Mouse (Mus musculus) adrenal gland, postnatal 36 days (tissue): ENCODE measurements around the gene Stab1. TPM values are rescaled to one million over a fixed set of nuclear protein-coding genes. Genes with fewer than 3 reads are reported as not detected.
A peak's percentile ranks its signal among the peaks of the same experiment; 100 is the strongest.

Experiments used
- DNase-seq, 2 experiments: peaks; one replicate each; pipeline ENCODE4 v3.0.0; 2021; ENCODE audit warnings: mixed read lengths in 1 of 2
- total RNA-seq, 2 experiments: library from RNA; stranded (reverse); gene quantifications; 2 replicates each; pipeline ENCODE4 v1.2.3; 2021

The Stab1 gene
- total RNA-seq, 2 experiments from 2014 or later: 61.7 to 88.5 TPM

- peak; percentile 87 to 88 for DNase-seq
Measured at GRCm38 (mm10) chr14:31194891-31195513, 26.6 kb upstream of the Stab1 start.

- DNase-seq: no peak
Measured at GRCm38 (mm10) chr14:31194441-31194840, 26.0 kb upstream of the Stab1 start.

GRCm38 (mm10) chr14:31193791-31194190 is 25.4 kb upstream of the Stab1 start:
- no peak for DNase-seq

- DNase-seq: no peak
Measured at GRCm38 (mm10) chr14:31191936-31192335, 23.5 kb upstream of the Stab1 start.

GRCm38 (mm10) chr14:31189348-31189747 is 20.9 kb upstream of the Stab1 start:
- DNase-seq: no peak

GRCm38 (mm10) chr14:31188771-31189181 is 20.3 kb upstream of the Stab1 start:
- no peak for DNase-seq

- DNase-seq: peak; percentile 71 to 75
Measured at GRCm38 (mm10) chr14:31186656-31187055, 18.2 kb upstream of the Stab1 start.

- DNase-seq: no peak
Measured at GRCm38 (mm10) chr14:31184195-31184594, 15.8 kb upstream of the Stab1 start.

- DNase-seq: no peak
Measured at GRCm38 (mm10) chr14:31183541-31183940, 15.1 kb upstream of the Stab1 start.

GRCm38 (mm10) chr14:31182786-31183290 is 14.4 kb upstream of the Stab1 start:
- peak in 1 of 2 experiments; percentile 51 for DNase-seq

- no peak for DNase-seq
Measured at GRCm38 (mm10) chr14:31181512-31181911, 13.1 kb upstream of the Stab1 start.

- no peak for DNase-seq
Measured at GRCm38 (mm10) chr14:31179677-31180365, 11.4 kb upstream of the Stab1 start.

- DNase-seq: no peak
Measured at GRCm38 (mm10) chr14:31177715-31178114, 9.3 kb upstream of the Stab1 start.

- no peak for DNase-seq
Measured at GRCm38 (mm10) chr14:31177287-31177686, 8.8 kb upstream of the Stab1 start.

GRCm38 (mm10) chr14:31173537-31173936 is 5.1 kb upstream of the Stab1 start:
- DNase-seq: no peak

- DNase-seq: peak; percentile 34 to 52
Measured at GRCm38 (mm10) chr14:31172781-31173455, 4.5 kb upstream of the Stab1 start.

- DNase-seq: no peak
Measured at GRCm38 (mm10) chr14:31171821-31172220, 3.4 kb upstream of the Stab1 start.

- DNase-seq: peak in 1 of 2 experiments; percentile 52
Measured at GRCm38 (mm10) chr14:31171386-31171785, 2.9 kb upstream of the Stab1 start.

GRCm38 (mm10) chr14:31170963-31171362 is 2.5 kb upstream of the Stab1 start:
- DNase-seq: no peak

- no peak for DNase-seq
Measured at GRCm38 (mm10) chr14:31169508-31169907, 1.1 kb upstream of the Stab1 start.

- DNase-seq: no peak
Measured at GRCm38 (mm10) chr14:31166827-31167226, 1.6 kb downstream of the Stab1 start.

GRCm38 (mm10) chr14:31165991-31166630 is 2.3 kb downstream of the Stab1 start:
- peak; percentile 29 to 36 for DNase-seq

- DNase-seq: no peak
Measured at GRCm38 (mm10) chr14:31165458-31165857, 3.0 kb downstream of the Stab1 start.
